In the genomic region with DNA sequence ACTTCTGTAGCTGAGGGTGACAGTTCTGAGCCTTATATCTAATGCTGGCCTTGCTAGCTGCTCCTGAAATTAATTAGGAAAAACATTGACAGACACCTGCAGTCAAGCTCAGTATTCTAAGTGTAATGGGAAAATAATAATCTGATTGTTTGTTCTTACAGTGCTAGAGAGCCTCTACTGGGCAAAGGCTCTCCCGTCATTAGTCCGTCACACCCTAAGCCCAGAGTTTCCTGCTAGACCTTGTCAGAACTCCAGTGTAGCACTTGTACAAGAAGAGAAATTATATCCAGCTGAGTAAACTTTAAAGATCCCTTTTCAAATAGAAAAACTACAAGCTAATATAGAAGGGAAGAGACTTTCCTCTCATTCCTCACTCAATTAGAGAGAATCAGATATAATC, we compare ENCODE assay signal across 16 mouse cellular contexts. TPM values are rescaled to one million over a fixed set of nuclear protein-coding genes. Genes with fewer than 3 reads are reported as not detected.
DNase-seq lines count a peak whose midpoint lies in the region; ATAC-seq and TF ChIP-seq lines count a peak whose summit lies in the region.
"Had no signal": no experiment of that assay in that cellular context is flagged by ENCODE, and none has a peak within 500 bp of the region (broad histone marks: within the 10 kb centered on the region; RNA-seq: fewer than 3 reads in every experiment).

No protein-coding gene starts in this region.

- no peak overlapping the region for H3K27ac ChIP-seq in lung, embryonic 14.5 days (ENCODE audit: low read depth)
- H3K27ac ChIP-seq in intestine, embryonic 15.5 days = no peak overlapping the region
- peak overlapping the region; percentile 44 for H3K27ac ChIP-seq in stomach, embryonic 15.5 days
- H3K27ac ChIP-seq: embryonic facial prominence, embryonic 12.5 days; kidney, embryonic 15.5 days; midbrain, embryonic 15.5 days had no signal

- ATAC-seq in lung, embryonic 14.5 days (ENCODE audit: insufficient read depth) = no peak; the same call in 1 of the 2 replicates
- ATAC-seq in intestine, embryonic 15.5 days = peak; percentile 73
- peak; percentile 56; the same call in 1 of the 2 replicates for ATAC-seq in stomach, embryonic 15.5 days (ENCODE audit: insufficient read depth, low FRiP score, low read depth)
- no peak for ATAC-seq in frontal cortex, adult (ENCODE audit: low TSS enrichment)
- ATAC-seq: hindbrain, embryonic 16.5 days; midbrain, embryonic 15.5 days had no signal

- H3K9me3 ChIP-seq in lung, embryonic 14.5 days (ENCODE audit: low read depth, low read length) = no peaks in the 10 kb centered on the region
- no peaks in the 10 kb centered on the region for H3K9me3 ChIP-seq in intestine, embryonic 15.5 days
- H3K9me3 ChIP-seq in stomach, embryonic 15.5 days = no peaks in the 10 kb centered on the region
- H3K9me3 ChIP-seq: embryonic facial prominence, embryonic 12.5 days; kidney, embryonic 15.5 days; limb, embryonic 13.5 days; midbrain, embryonic 15.5 days had no signal

- H3K27me3 ChIP-seq in lung, embryonic 14.5 days (ENCODE audit: insufficient read depth, low read length) = no peaks in the 10 kb centered on the region
- no peaks in the 10 kb centered on the region for H3K27me3 ChIP-seq in intestine, embryonic 15.5 days (replicated peaks)
- H3K27me3 ChIP-seq in stomach, embryonic 15.5 days (replicated peaks) = no peaks in the 10 kb centered on the region
- H3K27me3 ChIP-seq: embryonic facial prominence, embryonic 12.5 days; kidney, embryonic 15.5 days; limb, embryonic 13.5 days; midbrain, embryonic 15.5 days had no signal

- no peak overlapping the region for H3K9ac ChIP-seq in lung, embryonic 14.5 days
- H3K9ac ChIP-seq in intestine, embryonic 15.5 days = no peak overlapping the region
- H3K9ac ChIP-seq in stomach, embryonic 15.5 days = no peak overlapping the region
- H3K9ac ChIP-seq: embryonic facial prominence, embryonic 12.5 days; kidney, embryonic 15.5 days; limb, embryonic 13.5 days; midbrain, embryonic 15.5 days had no signal

- no peak for TF ChIP-seq CTCF in lung, embryonic 14.5 days (IDR thresholded peaks at IDR 0.05; ENCODE audit: low read depth)

- peak; percentile 25 for DNase-seq in kidney, adult 9 months
- DNase-seq in kidney, postnatal 4 days = no peak
- DNase-seq in lung, embryonic 14.5 days = peak; percentile 31
- no peak for DNase-seq in lung, adult 18-20 months
- DNase-seq: adrenal gland, postnatal 10 days; cerebellum, adult 11-12 months; heart, postnatal 4 days; retina, postnatal 1 day had no signal

- H3K4me2 ChIP-seq in lung, embryonic 14.5 days = no peak overlapping the region
- H3K4me2 ChIP-seq in intestine, embryonic 15.5 days (replicated peaks) = no peak overlapping the region
- H3K4me2 ChIP-seq in stomach, embryonic 15.5 days = no peak overlapping the region
- H3K4me2 ChIP-seq: embryonic facial prominence, embryonic 12.5 days; kidney, embryonic 15.5 days; limb, embryonic 13.5 days; midbrain, embryonic 15.5 days had no signal

- no peaks in the 10 kb centered on the region for H3K4me1 ChIP-seq in lung, embryonic 14.5 days (ENCODE audit: insufficient read depth)
- no peaks in the 10 kb centered on the region for H3K4me1 ChIP-seq in intestine, embryonic 15.5 days (replicated peaks)
- no peaks in the 10 kb centered on the region for H3K4me1 ChIP-seq in stomach, embryonic 15.5 days

- H3K36me3 ChIP-seq in lung, embryonic 14.5 days (ENCODE audit: insufficient read depth) = peaks cover 19% of the 10 kb centered on the region
- H3K36me3 ChIP-seq in intestine, embryonic 15.5 days = 0 out of 2 replicates have a peak, but pooled peaks cover 2% of the 10 kb centered on the region
- H3K36me3 ChIP-seq in stomach, embryonic 15.5 days = peaks cover 4% of the 10 kb centered on the region; the same call in 1 of the 2 replicates
- H3K36me3 ChIP-seq: midbrain, embryonic 15.5 days had no signal

- H3K4me3 ChIP-seq in lung, embryonic 14.5 days (ENCODE audit: low read depth, low read length) = no peak overlapping the region
- no peak overlapping the region for H3K4me3 ChIP-seq in intestine, embryonic 15.5 days (replicated peaks)
- no peak overlapping the region for H3K4me3 ChIP-seq in stomach, embryonic 15.5 days (replicated peaks)
- H3K4me3 ChIP-seq: embryonic facial prominence, embryonic 12.5 days; kidney, embryonic 15.5 days; limb, embryonic 13.5 days; midbrain, embryonic 15.5 days had no signal

- 25% methylated on average over 2 of the region's 2 CpGs for WGBS in lung, embryonic 14.5 days
- 54% methylated on average over 2 of the region's 2 CpGs for WGBS in intestine, embryonic 15.5 days
- 51% methylated on average over 2 of the region's 2 CpGs for WGBS in stomach, embryonic 15.5 days

RNA-seq across cellular contexts. Expression of a gene that starts 21.1 kb away (rescaled TPM):
- 367 and 368 TPM in 2 replicates for polyA plus RNA-seq in lung, embryonic 14.5 days (2014; fragmentation: Nextera tagmentation; extraction: Ambion mirVana)
- 439 and 443 TPM in 2 replicates for polyA plus RNA-seq in intestine, embryonic 15.5 days (2015; fragmentation: Nextera tagmentation; extraction: Ambion mirVana)
- polyA plus RNA-seq in stomach, embryonic 15.5 days (2015; fragmentation: Nextera tagmentation; extraction: Ambion mirVana) = 372 and 389 TPM in 2 replicates

RNA-seq across cellular contexts. Expression of a gene that starts 44.5 kb away (rescaled TPM):
- polyA plus RNA-seq in lung, embryonic 14.5 days (2014; fragmentation: Nextera tagmentation; extraction: Ambion mirVana) = 7.7 and 8.2 TPM in 2 replicates
- 10.9 and 11.0 TPM in 2 replicates for polyA plus RNA-seq in intestine, embryonic 15.5 days (2015; fragmentation: Nextera tagmentation; extraction: Ambion mirVana)
- 8.9 and 9.5 TPM in 2 replicates for polyA plus RNA-seq in stomach, embryonic 15.5 days (2015; fragmentation: Nextera tagmentation; extraction: Ambion mirVana)

Comparison
In these comparisons a context has a peak if more than half of its experiments do, and no peak if none do; other contexts are left out.
1. DNase-seq: peak in kidney, adult 9 months (single experiment) and lung, embryonic 14.5 days (single experiment); none in kidney, postnatal 4 days (0 of 2) and lung, adult 18-20 months (0 of 2).
2. ATAC-seq: peak in intestine, embryonic 15.5 days (single experiment) and stomach, embryonic 15.5 days (single experiment); none in lung, embryonic 14.5 days (single experiment) and frontal cortex, adult (single experiment).